Mouse (Mus musculus) frontal cortex, postnatal 36 days (tissue): ENCODE data around the gene Grasp.

ENCODE experiments used
- DNase-seq, 2 experiments: peaks; one replicate each; pipeline ENCODE4 v3.0.0; 2022; ENCODE audit warnings: low spot score in 2 of 2

The Grasp gene

GRCm38 (mm10) chr15:101247155-101247498 is 23.1 kb downstream of the Grasp start:
- no peak for DNase-seq

DNA sequence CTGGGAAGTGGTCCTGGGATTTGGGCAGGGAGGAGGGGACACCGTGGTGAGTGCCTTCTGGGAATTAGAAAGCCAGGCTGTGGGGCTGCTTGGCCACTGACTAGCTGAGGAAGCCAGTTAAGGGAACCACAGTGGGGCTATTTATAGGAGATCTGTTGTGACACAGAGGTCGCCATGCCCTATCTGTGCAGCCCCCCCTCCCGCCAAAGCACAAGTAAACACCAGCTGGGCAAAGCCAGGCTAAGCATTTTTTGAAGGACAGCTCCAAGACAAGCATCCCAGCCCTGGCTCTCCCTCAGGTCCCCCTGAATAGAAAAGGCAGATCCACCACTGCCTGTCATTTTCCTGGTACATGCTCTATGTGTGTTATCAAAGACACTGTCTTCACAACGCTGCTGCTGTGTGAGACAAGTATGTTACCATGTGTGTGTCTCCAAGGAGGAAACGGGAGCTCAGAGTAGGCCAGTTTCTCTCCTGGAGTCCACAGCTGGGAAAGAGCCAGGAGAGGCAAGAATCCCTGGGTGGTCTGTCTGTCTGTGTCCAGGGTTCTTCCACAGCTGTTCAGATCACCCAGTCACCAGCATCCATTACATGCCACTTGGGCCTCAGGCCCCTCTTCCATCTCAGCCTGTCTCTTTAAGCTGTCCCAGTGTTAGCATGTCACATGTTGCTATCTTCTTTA is 24.2 kb downstream of the Grasp start:
- no peak for DNase-seq

- DNase-seq = no peak
Observed at GRCm38 (mm10) chr15:101250220-101250800, 26.3 kb downstream of the Grasp start.

- no peak for DNase-seq
Observed at GRCm38 (mm10) chr15:101251930-101252329, 27.9 kb downstream of the Grasp start.

GRCm38 (mm10) chr15:101252614-101253013 is 28.6 kb downstream of the Grasp start:
- DNase-seq = no peak

GRCm38 (mm10) chr15:101253563-101253885 is 29.5 kb downstream of the Grasp start:
- no peak for DNase-seq

DNA sequence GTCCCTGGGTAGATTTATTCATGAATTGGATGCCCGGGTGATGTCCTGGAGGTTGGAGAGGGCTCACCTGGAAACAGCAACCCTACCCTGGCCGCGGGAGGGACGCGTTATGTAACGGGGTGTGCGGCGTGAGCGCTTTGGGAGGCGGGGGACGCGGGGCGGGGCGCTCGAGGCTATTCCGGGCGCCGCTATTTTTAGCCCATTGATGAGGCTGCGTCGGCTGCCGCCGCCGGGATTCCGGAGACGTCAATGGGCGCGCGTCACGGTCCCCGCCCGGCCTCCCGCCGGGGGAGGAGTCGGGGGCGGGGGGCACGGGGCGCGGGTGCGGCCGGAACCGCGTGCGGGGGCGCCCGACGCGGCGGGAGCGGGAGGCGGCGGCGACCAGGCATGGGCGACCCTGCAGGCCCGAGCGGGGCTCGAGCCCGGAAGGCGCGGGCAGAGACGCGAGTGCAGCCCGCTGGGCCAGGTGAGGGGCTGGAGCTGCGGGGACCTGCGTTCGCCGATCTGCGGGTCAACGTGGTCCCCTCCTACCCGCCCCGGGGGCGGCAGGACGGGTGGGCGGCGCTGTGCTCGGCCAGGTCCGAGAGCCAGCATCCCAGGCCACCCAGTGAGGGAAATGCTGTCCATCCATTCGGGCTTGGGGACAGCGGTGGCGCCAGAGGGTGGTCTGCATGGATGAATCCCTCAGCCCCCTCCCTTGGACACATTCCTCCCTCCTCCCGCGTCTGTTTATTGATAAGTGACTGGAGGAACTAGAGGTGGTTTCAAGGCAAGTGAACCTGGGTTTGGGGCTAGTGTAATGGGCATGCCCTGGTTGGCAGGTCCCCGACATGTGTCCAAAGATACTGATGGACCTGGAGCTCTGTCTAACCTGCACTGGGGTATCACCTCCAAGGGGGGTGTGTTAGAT is 30.2 kb downstream of the Grasp start, which contains the start of gene Nr4a1:
Gene Nr4a1 (plus strand): TSS at position 384 of the 910 bp plus-strand sequence.
- peak; percentile 80 to 90 for DNase-seq

DNA sequence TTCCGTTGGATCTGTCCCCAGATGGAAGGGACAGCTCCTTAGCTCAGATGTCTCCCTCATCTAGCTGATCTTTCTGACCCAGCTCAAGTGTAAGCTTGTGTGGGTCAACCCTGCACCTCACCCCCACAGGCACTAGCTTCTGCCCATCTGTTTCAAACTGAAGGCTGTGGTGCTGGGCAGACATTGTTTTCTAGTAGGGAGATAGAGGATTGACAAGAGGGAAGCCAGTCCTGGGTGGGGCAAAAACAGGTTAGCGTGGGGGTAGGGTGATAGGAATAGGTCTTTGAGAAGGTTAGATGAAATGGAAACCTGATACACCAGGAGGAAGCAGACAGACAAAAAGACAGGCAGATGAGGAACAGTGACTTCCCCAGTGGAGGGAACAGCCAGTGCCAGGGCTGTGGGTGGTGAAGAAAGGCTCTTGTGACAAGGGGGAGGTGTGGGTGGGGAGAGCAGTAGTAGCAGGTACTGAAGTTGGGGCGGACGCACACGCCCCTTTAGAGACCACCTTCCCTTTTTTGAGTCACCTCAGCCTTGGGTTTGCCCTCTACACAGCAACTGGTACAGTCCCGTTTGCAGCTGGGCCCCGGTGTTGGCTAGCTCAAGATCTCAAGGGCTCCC is 32.0 kb downstream of the Grasp start:
- DNase-seq = no peak

- no peak for DNase-seq
Observed at GRCm38 (mm10) chr15:101256463-101257206, 32.6 kb downstream of the Grasp start.

DNA sequence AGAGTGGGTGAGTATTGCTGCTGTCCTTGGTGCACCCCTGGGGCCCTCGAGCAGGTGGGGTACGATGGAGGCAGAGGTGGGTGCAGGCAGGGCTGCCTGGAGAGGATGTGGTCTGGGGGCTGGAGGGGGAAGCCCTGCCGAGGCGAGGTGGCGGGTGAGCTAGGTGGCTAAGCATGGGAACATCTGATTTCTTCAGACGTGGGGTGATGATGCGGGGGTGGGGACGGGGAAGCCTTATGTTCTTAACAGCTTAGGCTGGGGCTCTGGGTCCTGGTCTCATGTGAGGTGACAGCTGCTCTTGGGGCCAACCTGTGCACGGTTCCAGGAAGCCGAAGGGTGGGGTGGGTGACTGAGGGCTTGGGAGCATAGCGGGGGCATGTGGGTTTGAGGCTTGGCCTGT is 34.4 kb downstream of the Grasp start:
- no peak for DNase-seq

- no peak for DNase-seq
Observed at GRCm38 (mm10) chr15:101259922-101260321, 35.9 kb downstream of the Grasp start.

GRCm38 (mm10) chr15:101260387-101260786 is 36.4 kb downstream of the Grasp start:
- DNase-seq = no peak

DNA sequence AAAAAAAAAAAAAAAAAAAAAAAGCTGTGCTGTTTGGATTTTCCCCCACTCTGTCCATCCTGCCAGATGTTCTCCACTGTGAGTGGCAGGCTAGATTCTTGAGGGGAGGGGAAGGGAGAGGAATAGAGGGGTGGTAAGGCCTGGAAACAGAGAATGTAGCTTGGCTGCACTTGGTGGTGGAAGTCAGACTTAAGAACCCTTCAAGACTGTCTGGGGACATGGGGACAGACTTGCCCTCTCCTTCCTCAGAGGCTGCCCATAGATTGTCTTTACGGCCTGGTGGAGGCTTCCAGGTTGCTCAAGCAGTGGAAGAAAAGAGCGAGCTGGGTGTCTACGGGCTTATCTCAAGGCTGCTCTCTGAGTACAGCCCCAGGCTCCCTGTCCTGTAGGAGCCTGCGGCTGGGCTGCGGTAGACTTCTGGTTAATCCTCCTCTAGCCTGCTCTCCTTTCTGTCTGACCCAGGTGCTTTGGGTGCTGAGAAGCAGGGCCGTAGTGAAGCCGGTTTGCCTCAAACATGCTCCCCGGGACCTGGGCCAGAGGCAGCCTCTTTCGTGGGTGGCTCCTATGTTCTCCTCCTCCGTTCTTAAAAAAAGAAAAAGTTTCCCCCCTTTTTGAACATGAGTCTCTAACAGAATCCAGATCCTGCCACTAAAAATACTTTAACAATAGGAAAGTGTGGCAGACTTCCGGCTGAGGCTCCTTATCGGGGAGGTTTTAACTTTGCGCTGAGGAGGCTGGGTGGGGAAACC is 37.1 kb downstream of the Grasp start:
- DNase-seq = no peak

DNA sequence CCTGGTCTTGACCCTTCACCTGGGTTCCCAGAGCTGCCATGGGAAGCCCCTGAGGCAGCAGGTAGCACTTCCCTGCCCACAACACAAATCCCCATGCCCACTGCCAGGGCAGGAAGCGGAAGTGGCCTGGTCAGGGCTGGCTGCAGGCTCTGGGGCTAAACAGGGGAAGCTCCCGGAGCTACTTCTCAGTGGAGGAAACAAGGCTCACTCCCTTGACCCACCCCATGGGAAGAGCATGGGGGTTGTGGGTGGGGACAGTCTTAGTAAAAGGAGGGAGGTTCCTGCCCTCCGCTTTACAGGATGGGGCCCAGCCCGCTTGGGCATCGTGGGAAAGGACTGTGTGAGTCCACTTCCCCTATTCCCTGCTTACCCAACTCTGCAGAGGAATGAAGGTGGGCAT is 38.5 kb downstream of the Grasp start:
- no peak for DNase-seq

DNA sequence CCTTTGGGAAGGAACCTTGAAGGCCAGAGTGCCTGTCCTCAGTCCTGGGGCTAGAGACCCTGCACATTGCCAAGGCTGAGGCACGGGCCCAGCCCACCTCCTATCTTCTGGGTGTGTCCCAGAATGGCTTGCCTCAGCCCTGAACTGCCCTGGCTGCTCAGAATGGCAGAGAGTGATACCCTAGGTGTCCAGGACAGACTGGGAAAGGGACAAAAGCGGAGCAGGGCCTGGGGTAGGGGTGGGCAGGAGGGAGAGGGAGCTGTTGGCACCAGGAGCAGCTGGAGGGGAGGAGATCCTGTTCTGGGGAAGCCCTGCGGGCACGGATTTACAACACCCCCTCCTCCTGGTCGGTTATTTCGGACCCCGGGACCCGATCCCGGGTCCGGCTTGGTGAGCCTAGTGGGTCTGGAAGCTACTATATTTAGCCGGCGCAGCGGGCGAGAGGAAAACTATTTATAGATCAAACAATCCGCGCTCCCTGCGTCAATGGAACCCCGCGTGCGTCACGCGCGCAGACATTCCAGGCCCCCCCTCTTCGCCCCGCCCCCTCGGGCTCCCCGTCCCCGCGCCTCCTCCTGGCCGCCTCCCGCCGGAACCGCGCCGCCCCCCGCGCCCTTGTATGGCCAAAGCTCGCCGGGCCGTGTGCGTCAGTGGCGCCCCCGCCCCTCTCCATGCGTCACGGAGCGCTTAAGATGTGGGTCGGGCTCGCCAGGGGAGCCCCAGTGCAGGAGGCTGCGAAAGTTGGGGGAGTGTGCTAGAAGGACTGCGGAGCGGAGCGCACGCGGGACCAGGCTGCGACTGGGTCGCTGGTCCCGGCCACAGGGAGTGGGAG is 42.4 kb downstream of the Grasp start:
- peak; percentile 92 to 93 for DNase-seq

- no peak for DNase-seq
Observed at GRCm38 (mm10) chr15:101267053-101268032, 43.4 kb downstream of the Grasp start.

DNA sequence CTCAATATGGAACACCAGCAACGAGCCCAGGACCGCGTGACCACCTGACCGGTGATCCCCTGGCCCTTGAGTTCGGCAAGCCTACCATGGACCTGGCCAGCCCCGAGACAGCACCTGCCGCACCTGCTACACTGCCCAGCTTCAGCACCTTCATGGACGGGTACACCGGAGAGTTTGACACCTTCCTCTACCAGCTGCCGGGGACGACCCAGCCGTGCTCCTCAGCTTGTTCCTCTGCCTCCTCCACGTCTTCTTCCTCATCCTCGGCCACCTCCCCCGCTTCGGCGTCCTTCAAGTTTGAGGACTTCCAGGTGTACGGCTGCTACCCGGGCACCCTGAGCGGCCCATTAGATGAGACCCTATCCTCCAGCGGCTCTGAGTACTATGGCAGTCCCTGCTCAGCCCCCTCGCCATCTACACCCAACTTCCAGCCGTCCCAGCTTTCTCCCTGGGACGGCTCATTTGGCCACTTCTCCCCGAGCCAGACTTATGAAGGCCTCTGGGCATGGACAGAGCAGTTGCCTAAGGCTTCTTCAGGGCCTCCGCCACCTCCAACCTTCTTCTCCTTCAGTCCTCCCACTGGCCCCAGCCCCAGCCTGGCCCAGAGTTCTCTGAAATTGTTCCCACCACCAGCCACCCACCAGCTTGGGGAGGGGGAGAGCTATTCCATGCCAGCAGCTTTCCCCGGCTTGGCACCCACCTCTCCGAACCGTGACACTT is 46.3 kb downstream of the Grasp start:
- DNase-seq = no peak

DNA sequence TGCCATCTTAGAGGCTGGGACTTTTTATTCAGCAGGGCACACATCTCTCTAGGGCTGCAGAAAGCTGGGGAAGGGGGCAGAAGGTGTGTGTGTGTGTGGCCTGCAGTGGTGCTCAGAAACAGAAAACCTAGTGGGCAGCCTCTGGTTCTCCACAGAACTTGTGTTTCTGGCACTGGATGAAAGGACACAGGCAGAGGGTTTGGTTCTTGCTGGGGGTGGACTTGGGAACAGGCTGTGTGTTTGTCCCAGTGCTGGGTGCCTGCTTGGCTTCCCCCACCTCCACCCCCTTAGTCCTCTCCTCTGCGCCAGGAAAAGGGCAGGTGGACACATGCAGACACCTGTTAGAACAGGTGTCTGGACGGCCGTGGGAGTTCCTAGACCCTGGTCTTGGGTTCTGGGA is 47.1 kb downstream of the Grasp start:
- DNase-seq = no peak
